Mouse (Mus musculus): ENCODE results near the gene Polr2a. TPM values are rescaled to one million over a fixed set of nuclear protein-coding genes. Genes with fewer than 3 reads are reported as not detected.
"Not testable (repeated sequence)": the region's sequence is repeated elsewhere in the genome, so short reads cannot be mapped to it uniquely, and the experiment has no call there.

The Polr2a gene
- polyA plus RNA-seq, 1 experiment from 2014 or later = 13.0 TPM

- H3K27me3 ChIP-seq (ENCODE audit: control insufficient read depth, insufficient read depth, low read depth, low read length); H3K4me1 ChIP-seq (ENCODE audit: control insufficient read depth, insufficient read depth, low read length); H3K9me3 ChIP-seq (replicated peaks; ENCODE audit: control insufficient read depth, low read length, poor library complexity, severe bottlenecking); H3K4me2 ChIP-seq (ENCODE audit: low read length); H3K9ac ChIP-seq (ENCODE audit: low read depth, low read length); ATAC-seq; H3K4me3 ChIP-seq (ENCODE audit: low read depth, low read length); H3K27ac ChIP-seq (ENCODE audit: low read length): not testable (repeated sequence)
- WGBS = 91% methylated on average over 2 of the region's 3 CpGs
- peaks cover 21% of the 10 kb centered on the region for H3K36me3 ChIP-seq (ENCODE audit: control insufficient read depth, insufficient read depth, low read length)
Measured at GRCm38 (mm10) chr11:69731408-69731807, 27.0 kb downstream of the Polr2a start.

GRCm38 (mm10) chr11:69729063-69729462 is 29.4 kb downstream of the Polr2a start:
- peaks cover under 1% of the 10 kb centered on the region; the same call in 1 of the 2 replicates for H3K36me3 ChIP-seq (ENCODE audit: control insufficient read depth, insufficient read depth, low read length)
- H3K4me2 ChIP-seq (ENCODE audit: low read length) = no peak overlapping the region
- H3K4me3 ChIP-seq (ENCODE audit: low read depth, low read length) = no peak overlapping the region
- no peaks in the 10 kb centered on the region for H3K9me3 ChIP-seq (replicated peaks; ENCODE audit: control insufficient read depth, low read length, poor library complexity, severe bottlenecking)
- no peak overlapping the region for H3K9ac ChIP-seq (ENCODE audit: low read depth, low read length)
- 15% methylated on average over 3 of the region's 3 CpGs for WGBS
- no peaks in the 10 kb centered on the region for H3K4me1 ChIP-seq (ENCODE audit: control insufficient read depth, insufficient read depth, low read length)
- H3K27me3 ChIP-seq (ENCODE audit: control insufficient read depth, insufficient read depth, low read depth, low read length) = no peaks in the 10 kb centered on the region
- no peak overlapping the region for H3K27ac ChIP-seq (ENCODE audit: low read length)
- ATAC-seq = no peak

GRCm38 (mm10) chr11:69725951-69726350 is 32.5 kb downstream of the Polr2a start:
- Histone ChIP-seq H3K27me3 (ENCODE audit: control insufficient read depth, insufficient read depth, low read depth, low read length) (no peaks in the 10 kb centered on the region), H3K9me3 (replicated peaks; ENCODE audit: control insufficient read depth, low read length, poor library complexity, severe bottlenecking) (no peaks in the 10 kb centered on the region), H3K4me2 (ENCODE audit: low read length) (no peak overlapping the region), H3K4me1 (ENCODE audit: control insufficient read depth, insufficient read depth, low read length) (no peaks in the 10 kb centered on the region), H3K4me3 (ENCODE audit: low read depth, low read length) (no peak overlapping the region), H3K27ac (ENCODE audit: low read length) (no peak overlapping the region), H3K9ac (ENCODE audit: low read depth, low read length) (no peak overlapping the region), H3K36me3 (ENCODE audit: control insufficient read depth, insufficient read depth, low read length) (no peaks in the 10 kb centered on the region)
- ATAC-seq = no peak
- 35% methylated on average over 5 of the region's 5 CpGs for WGBS

- ATAC-seq = no peak
- Histone ChIP-seq H3K27ac (ENCODE audit: low read length) (no peak overlapping the region), H3K9me3 (replicated peaks; ENCODE audit: control insufficient read depth, low read length, poor library complexity, severe bottlenecking) (no peaks in the 10 kb centered on the region), H3K4me2 (ENCODE audit: low read length) (no peak overlapping the region), H3K9ac (ENCODE audit: low read depth, low read length) (no peak overlapping the region), H3K27me3 (ENCODE audit: control insufficient read depth, insufficient read depth, low read depth, low read length) (no peaks in the 10 kb centered on the region), H3K4me1 (ENCODE audit: control insufficient read depth, insufficient read depth, low read length) (no peaks in the 10 kb centered on the region), H3K4me3 (ENCODE audit: low read depth, low read length) (no peak overlapping the region), H3K36me3 (ENCODE audit: control insufficient read depth, insufficient read depth, low read length) (no peaks in the 10 kb centered on the region)
- WGBS = 47% methylated on average over 2 of the region's 2 CpGs
Measured at GRCm38 (mm10) chr11:69723074-69723473, 35.4 kb downstream of the Polr2a start.

GRCm38 (mm10) chr11:69720852-69721251 is 37.6 kb downstream of the Polr2a start:
- H3K9ac ChIP-seq (ENCODE audit: low read depth, low read length) = no peak overlapping the region
- ATAC-seq = no peak

GRCm38 (mm10) chr11:69719423-69719822 is 39.0 kb downstream of the Polr2a start:
- 69% methylated on average over 6 of the region's 6 CpGs for WGBS
- Histone ChIP-seq H3K27me3 (ENCODE audit: control insufficient read depth, insufficient read depth, low read depth, low read length) (no peaks in the 10 kb centered on the region), H3K4me3 (ENCODE audit: low read depth, low read length) (no peak overlapping the region), H3K4me1 (ENCODE audit: control insufficient read depth, insufficient read depth, low read length) (no peaks in the 10 kb centered on the region), H3K4me2 (ENCODE audit: low read length) (no peak overlapping the region), H3K27ac (ENCODE audit: low read length) (no peak overlapping the region), H3K9ac (ENCODE audit: low read depth, low read length) (no peak overlapping the region), H3K9me3 (replicated peaks; ENCODE audit: control insufficient read depth, low read length, poor library complexity, severe bottlenecking) (no peaks in the 10 kb centered on the region), H3K36me3 (ENCODE audit: control insufficient read depth, insufficient read depth, low read length) (no peaks in the 10 kb centered on the region)
- no peak for ATAC-seq

More at GRCm38 (mm10) chr11:69720852-69721251, 37.6 kb downstream of the Polr2a start:
- H3K9me3 ChIP-seq (replicated peaks; ENCODE audit: control insufficient read depth, low read length, poor library complexity, severe bottlenecking) = no peaks in the 10 kb centered on the region
- H3K27me3 ChIP-seq (ENCODE audit: control insufficient read depth, insufficient read depth, low read depth, low read length) = no peaks in the 10 kb centered on the region
- no peak overlapping the region for H3K4me3 ChIP-seq (ENCODE audit: low read depth, low read length)
- 85% methylated on average over 6 of the region's 6 CpGs for WGBS
- no peak overlapping the region for H3K27ac ChIP-seq (ENCODE audit: low read length)
- no peaks in the 10 kb centered on the region for H3K4me1 ChIP-seq (ENCODE audit: control insufficient read depth, insufficient read depth, low read length)
- H3K36me3 ChIP-seq (ENCODE audit: control insufficient read depth, insufficient read depth, low read length) = no peaks in the 10 kb centered on the region
- no peak overlapping the region for H3K4me2 ChIP-seq (ENCODE audit: low read length)

- Histone ChIP-seq H3K4me1 (ENCODE audit: control insufficient read depth, insufficient read depth, low read length) (no peaks in the 10 kb centered on the region), H3K4me3 (ENCODE audit: low read depth, low read length) (no peak overlapping the region), H3K9ac (ENCODE audit: low read depth, low read length) (0 out of 2 replicates have a peak overlapping the region, but pooled peaks have one; percentile 11), H3K36me3 (ENCODE audit: control insufficient read depth, insufficient read depth, low read length) (no peaks in the 10 kb centered on the region), H3K27me3 (ENCODE audit: control insufficient read depth, insufficient read depth, low read depth, low read length) (no peaks in the 10 kb centered on the region), H3K9me3 (replicated peaks; ENCODE audit: control insufficient read depth, low read length, poor library complexity, severe bottlenecking) (no peaks in the 10 kb centered on the region), H3K4me2 (ENCODE audit: low read length) (0 out of 2 replicates have a peak overlapping the region, but pooled peaks have one; percentile 7), H3K27ac (ENCODE audit: low read length) (no peak overlapping the region)
- no peak for ATAC-seq
- 22% methylated on average over 15 of the region's 15 CpGs for WGBS
Measured at GRCm38 (mm10) chr11:69718661-69719060, 39.8 kb downstream of the Polr2a start.

- no peak for ATAC-seq
- Histone ChIP-seq H3K4me2 (ENCODE audit: low read length) (no peak overlapping the region), H3K9ac (ENCODE audit: low read depth, low read length) (no peak overlapping the region), H3K9me3 (replicated peaks; ENCODE audit: control insufficient read depth, low read length, poor library complexity, severe bottlenecking) (no peaks in the 10 kb centered on the region), H3K4me3 (ENCODE audit: low read depth, low read length) (no peak overlapping the region), H3K36me3 (ENCODE audit: control insufficient read depth, insufficient read depth, low read length) (no peaks in the 10 kb centered on the region), H3K4me1 (ENCODE audit: control insufficient read depth, insufficient read depth, low read length) (no peaks in the 10 kb centered on the region), H3K27ac (ENCODE audit: low read length) (no peak overlapping the region), H3K27me3 (ENCODE audit: control insufficient read depth, insufficient read depth, low read depth, low read length) (no peaks in the 10 kb centered on the region)
- 71% methylated on average over 4 of the region's 4 CpGs for WGBS
Measured at GRCm38 (mm10) chr11:69716953-69717352, 41.5 kb downstream of the Polr2a start.

- Histone ChIP-seq H3K9me3 (replicated peaks; ENCODE audit: control insufficient read depth, low read length, poor library complexity, severe bottlenecking) (no peaks in the 10 kb centered on the region), H3K4me1 (ENCODE audit: control insufficient read depth, insufficient read depth, low read length) (no peaks in the 10 kb centered on the region), H3K27me3 (ENCODE audit: control insufficient read depth, insufficient read depth, low read depth, low read length) (no peaks in the 10 kb centered on the region), H3K4me2 (ENCODE audit: low read length) (no peak overlapping the region), H3K9ac (ENCODE audit: low read depth, low read length) (no peak overlapping the region), H3K27ac (ENCODE audit: low read length) (no peak overlapping the region), H3K4me3 (ENCODE audit: low read depth, low read length) (no peak overlapping the region), H3K36me3 (ENCODE audit: control insufficient read depth, insufficient read depth, low read length) (no peaks in the 10 kb centered on the region)
- 28% methylated on average over 5 of the region's 5 CpGs for WGBS
- no peak for ATAC-seq
Measured at GRCm38 (mm10) chr11:69715929-69716328, 42.5 kb downstream of the Polr2a start.
